Mouse (Mus musculus) hindbrain, embryonic 12.5 days (tissue): ENCODE measurements at regions not wholly inside any gene's neighbourhood (a gene's known extent, or its start where the extent isn't known, plus 50 kb on each side); places are given as distances from the start of the nearest gene placed in this dataset.

Experiments
- ATAC-seq: fragments of 200-750 bp; cut with Nextera tagmentation; 2 replicates; pipeline ENCODE4 v1.8.0; 2017; ENCODE audit warnings: moderate TSS enrichment; ENCODE audit not compliant: low FRiP score
- H3K27ac ChIP-seq: fragments of 300-500 bp; sonication (generic); 2 replicates; pipeline ENCODE4 v1.5.1; 2016; ENCODE audit warnings: mild to moderate bottlenecking
- H3K27me3 ChIP-seq: fragments of 300-500 bp; sonication (generic); 2 replicates; pipeline ENCODE4 v1.6.1; 2016; ENCODE audit warnings: mild to moderate bottlenecking
- H3K36me3 ChIP-seq: fragments of 300-500 bp; sonication (generic); 2 replicates; pipeline ENCODE4 v1.6.1; 2016; ENCODE audit warnings: mild to moderate bottlenecking
- H3K4me1 ChIP-seq: fragments of 300-500 bp; sonication (generic); 2 replicates; pipeline ENCODE4 v1.6.1; 2016
- H3K4me2 ChIP-seq: fragments of 300-500 bp; sonication (generic); replicated peaks from 2 replicates; pipeline ENCODE4 v1.6.1; 2016; ENCODE audit warnings: mild to moderate bottlenecking
- H3K4me3 ChIP-seq: fragments of 300-500 bp; sonication (generic); 2 replicates; pipeline ENCODE4 v1.5.1; 2016; ENCODE audit warnings: mild to moderate bottlenecking
- H3K9ac ChIP-seq: fragments of 300-500 bp; sonication (generic); 2 replicates; pipeline ENCODE4 v1.6.1; 2016; ENCODE audit warnings: mild to moderate bottlenecking, moderate library complexity
- H3K9me3 ChIP-seq: fragments of 300-500 bp; sonication (generic); replicated peaks from 2 replicates; pipeline ENCODE4 v1.6.1; 2016; ENCODE audit warnings: mild to moderate bottlenecking
- WGBS: fragments of 180-500 bp; shearing (Covaris S2); methylation state at CpG from one replicate; pipeline ENCODE4 v1.1.7; 2016; 5-methylcytosine and 5-hydroxymethylcytosine counted together

- no peak for ATAC-seq
- Histone ChIP-seq H3K9me3 (no peaks in the 10 kb centered on the region), H3K4me3 (no peak overlapping the region), H3K27me3 (no peaks in the 10 kb centered on the region), H3K4me2 (no peak overlapping the region), H3K27ac (no peak overlapping the region), H3K9ac (no peak overlapping the region), H3K36me3 (no peaks in the 10 kb centered on the region), H3K4me1 (no peaks in the 10 kb centered on the region)
- 82% methylated on average over 5 of the region's 5 CpGs for WGBS
Measured at GRCm38 (mm10) chr10:123997260-123997659, 733.5 kb downstream of the Fam19a2 start.

- H3K36me3 ChIP-seq, result no peaks in the 10 kb centered on the region
- H3K4me1 ChIP-seq, result no peaks in the 10 kb centered on the region
- ATAC-seq, result no peak
- H3K27ac ChIP-seq, result no peak overlapping the region
- H3K4me2 ChIP-seq, result no peak overlapping the region
- no peak overlapping the region for H3K9ac ChIP-seq
- no peaks in the 10 kb centered on the region for H3K9me3 ChIP-seq
- no peak overlapping the region for H3K4me3 ChIP-seq
- WGBS, result 93% methylated on average over 1 of the region's 1 CpGs
- no peaks in the 10 kb centered on the region for H3K27me3 ChIP-seq
Measured at GRCm38 (mm10) chr10:123998959-123999358, 735.2 kb downstream of the Fam19a2 start.

- H3K9ac ChIP-seq, result no peak overlapping the region
- WGBS, result 69% methylated on average over 4 of the region's 4 CpGs
- no peak overlapping the region for H3K27ac ChIP-seq
- H3K27me3 ChIP-seq, result no peaks in the 10 kb centered on the region
- no peaks in the 10 kb centered on the region for H3K9me3 ChIP-seq
- no peaks in the 10 kb centered on the region for H3K36me3 ChIP-seq
- no peak overlapping the region for H3K4me3 ChIP-seq
- no peak for ATAC-seq
- H3K4me2 ChIP-seq, result no peak overlapping the region
- no peaks in the 10 kb centered on the region for H3K4me1 ChIP-seq
Measured at GRCm38 (mm10) chr10:124045031-124045430, 781.2 kb downstream of the Fam19a2 start.

- H3K36me3 ChIP-seq, result no peaks in the 10 kb centered on the region
- H3K27ac ChIP-seq, result no peak overlapping the region
- H3K9ac ChIP-seq, result no peak overlapping the region
- H3K27me3 ChIP-seq, result no peaks in the 10 kb centered on the region
- no peaks in the 10 kb centered on the region for H3K9me3 ChIP-seq
- H3K4me1 ChIP-seq, result no peaks in the 10 kb centered on the region
- ATAC-seq, result no peak
- 76% methylated on average over 2 of the region's 2 CpGs for WGBS
- no peak overlapping the region for H3K4me2 ChIP-seq
- no peak overlapping the region for H3K4me3 ChIP-seq
Measured at GRCm38 (mm10) chr10:124045791-124046190, 782.0 kb downstream of the Fam19a2 start.

- Histone ChIP-seq H3K27me3 (no peaks in the 10 kb centered on the region), H3K4me1 (no peaks in the 10 kb centered on the region), H3K4me3 (no peak overlapping the region), H3K9me3 (no peaks in the 10 kb centered on the region), H3K36me3 (no peaks in the 10 kb centered on the region), H3K4me2 (no peak overlapping the region), H3K9ac (no peak overlapping the region), H3K27ac (no peak overlapping the region)
- no peak for ATAC-seq
- 76% methylated on average over 3 of the region's 3 CpGs for WGBS
Measured at GRCm38 (mm10) chr10:124082756-124083155, 819.0 kb downstream of the Fam19a2 start.

- Histone ChIP-seq H3K4me1 (no peaks in the 10 kb centered on the region), H3K27ac (no peak overlapping the region), H3K4me3 (no peak overlapping the region), H3K36me3 (no peaks in the 10 kb centered on the region), H3K27me3 (no peaks in the 10 kb centered on the region), H3K9ac (no peak overlapping the region), H3K9me3 (no peaks in the 10 kb centered on the region), H3K4me2 (no peak overlapping the region)
- 75% methylated on average over 10 of the region's 10 CpGs for WGBS
- ATAC-seq, result no peak
Measured at GRCm38 (mm10) chr10:124090547-124090946, 826.8 kb downstream of the Fam19a2 start.

- no peaks in the 10 kb centered on the region for H3K36me3 ChIP-seq
- no peak overlapping the region for H3K27ac ChIP-seq
- no peaks in the 10 kb centered on the region for H3K27me3 ChIP-seq
- no peaks in the 10 kb centered on the region for H3K9me3 ChIP-seq
- H3K9ac ChIP-seq, result no peak overlapping the region
- ATAC-seq, result peak; percentile 40; the same call in 1 of the 2 replicates
- 73% methylated on average over 7 of the region's 7 CpGs for WGBS
- H3K4me2 ChIP-seq, result no peak overlapping the region
- no peak overlapping the region for H3K4me3 ChIP-seq
- H3K4me1 ChIP-seq, result no peaks in the 10 kb centered on the region
Measured at GRCm38 (mm10) chr10:124091364-124091763, 827.6 kb downstream of the Fam19a2 start.

GRCm38 (mm10) chr10:124119585-124119984, 855.8 kb downstream of the Fam19a2 start:
- no peaks in the 10 kb centered on the region for H3K4me1 ChIP-seq
- H3K4me2 ChIP-seq, result no peak overlapping the region
- no peak overlapping the region for H3K4me3 ChIP-seq
- no peaks in the 10 kb centered on the region for H3K27me3 ChIP-seq
- no peak overlapping the region for H3K9ac ChIP-seq
- H3K36me3 ChIP-seq, result no peaks in the 10 kb centered on the region
- no peaks in the 10 kb centered on the region for H3K9me3 ChIP-seq
- ATAC-seq, result no peak
- no peak overlapping the region for H3K27ac ChIP-seq

GRCm38 (mm10) chr10:124138456-124138855, 874.7 kb downstream of the Fam19a2 start:
- no peaks in the 10 kb centered on the region for H3K27me3 ChIP-seq
- H3K9me3 ChIP-seq, result no peaks in the 10 kb centered on the region
- H3K4me2 ChIP-seq, result no peak overlapping the region
- 85% methylated on average over 2 of the region's 2 CpGs for WGBS
- H3K4me1 ChIP-seq, result no peaks in the 10 kb centered on the region
- H3K4me3 ChIP-seq, result no peak overlapping the region
- H3K27ac ChIP-seq, result no peak overlapping the region
- ATAC-seq, result no peak
- no peaks in the 10 kb centered on the region for H3K36me3 ChIP-seq
- H3K9ac ChIP-seq, result no peak overlapping the region

- Histone ChIP-seq H3K27ac (no peak overlapping the region), H3K4me1 (no peaks in the 10 kb centered on the region), H3K36me3 (no peaks in the 10 kb centered on the region), H3K27me3 (no peaks in the 10 kb centered on the region), H3K9me3 (no peaks in the 10 kb centered on the region), H3K4me2 (no peak overlapping the region), H3K9ac (no peak overlapping the region), H3K4me3 (no peak overlapping the region)
- whole genome bisulfite sequencing, result 85% methylated on average over 1 of the region's 1 CpGs
- no peak for ATAC-seq
Measured at GRCm38 (mm10) chr10:124142336-124142735, 878.5 kb downstream of the Fam19a2 start.

- no peaks in the 10 kb centered on the region for H3K4me1 ChIP-seq
- no peak overlapping the region for H3K9ac ChIP-seq
- no peak overlapping the region for H3K27ac ChIP-seq
- no peak overlapping the region for H3K4me3 ChIP-seq
- H3K27me3 ChIP-seq, result no peaks in the 10 kb centered on the region
- H3K9me3 ChIP-seq, result no peaks in the 10 kb centered on the region
- WGBS, result 51% methylated on average over 9 of the region's 9 CpGs
- H3K4me2 ChIP-seq, result no peak overlapping the region
- H3K36me3 ChIP-seq, result no peaks in the 10 kb centered on the region
- ATAC-seq, result no peak
Measured at GRCm38 (mm10) chr10:124146751-124147469, 883.1 kb downstream of the Fam19a2 start.

GRCm38 (mm10) chr10:124163441-124163840, 899.6 kb downstream of the Fam19a2 start:
- WGBS, result 76% methylated on average over 7 of the region's 7 CpGs
- no peaks in the 10 kb centered on the region for H3K27me3 ChIP-seq
- H3K4me2 ChIP-seq, result no peak overlapping the region
- H3K9ac ChIP-seq, result no peak overlapping the region
- H3K9me3 ChIP-seq, result no peaks in the 10 kb centered on the region
- H3K36me3 ChIP-seq, result no peaks in the 10 kb centered on the region
- H3K27ac ChIP-seq, result no peak overlapping the region
- no peak overlapping the region for H3K4me3 ChIP-seq
- ATAC-seq, result no peak
- no peaks in the 10 kb centered on the region for H3K4me1 ChIP-seq

- no peak overlapping the region for H3K9ac ChIP-seq
- H3K27me3 ChIP-seq, result no peaks in the 10 kb centered on the region
- 66% methylated on average over 2 of the region's 2 CpGs for WGBS
- H3K9me3 ChIP-seq, result no peaks in the 10 kb centered on the region
- H3K4me2 ChIP-seq, result no peak overlapping the region
- H3K27ac ChIP-seq, result no peak overlapping the region
- no peaks in the 10 kb centered on the region for H3K36me3 ChIP-seq
- no peaks in the 10 kb centered on the region for H3K4me1 ChIP-seq
- H3K4me3 ChIP-seq, result no peak overlapping the region
- no peak; the same call in 1 of the 2 replicates for ATAC-seq
Measured at GRCm38 (mm10) chr10:124175598-124175997, 911.8 kb downstream of the Fam19a2 start.
